Mouse (Mus musculus) midbrain, embryonic 16.5 days (tissue): ENCODE results near the gene Gm11077. TPM values are rescaled to one million over a fixed set of nuclear protein-coding genes. Genes with fewer than 3 reads are reported as not detected.
A peak's percentile ranks its signal among the peaks of the same experiment; 100 is the strongest.

Experiments used
- ATAC-seq: fragments of 200-750 bp; cut with Nextera tagmentation; 2 replicates; pipeline ENCODE4 v1.8.0; 2017; ENCODE audit warnings: moderate TSS enrichment
- H3K27ac ChIP-seq: fragments of 300-500 bp; sonication (generic); 2 replicates; pipeline ENCODE4 v1.5.1; 2014; ENCODE audit warnings: mild to moderate bottlenecking, low read length, mixed read lengths
- H3K27me3 ChIP-seq: fragments of 300-500 bp; sonication (generic); 2 replicates; pipeline ENCODE4 v1.6.1; 2014; ENCODE audit warnings: low read depth, low read length, mixed read lengths; ENCODE audit not compliant: control insufficient read depth, insufficient read depth
- H3K36me3 ChIP-seq: fragments of 300-500 bp; sonication (generic); 2 replicates; pipeline ENCODE4 v1.6.1; 2014; ENCODE audit warnings: mild to moderate bottlenecking, low read length, moderate library complexity, mixed read lengths; ENCODE audit not compliant: control insufficient read depth, insufficient read depth
- H3K4me1 ChIP-seq: fragments of 300-500 bp; sonication (generic); 2 replicates; pipeline ENCODE4 v1.6.1; 2014; ENCODE audit warnings: mild to moderate bottlenecking, low read length, mixed read lengths; ENCODE audit not compliant: control insufficient read depth, insufficient read depth
- H3K4me2 ChIP-seq: fragments of 300-500 bp; sonication (generic); 2 replicates; pipeline ENCODE4 v1.6.1; 2014; ENCODE audit warnings: mild to moderate bottlenecking, low read length, mixed read lengths
- H3K4me3 ChIP-seq: fragments of 300-500 bp; sonication (generic); 2 replicates; pipeline ENCODE4 v1.5.1; 2014; ENCODE audit warnings: low read depth, mild to moderate bottlenecking, low read length, moderate library complexity, mixed read lengths
- H3K9ac ChIP-seq: fragments of 300-500 bp; sonication (generic); 2 replicates; pipeline ENCODE4 v1.6.1; 2014; ENCODE audit warnings: low read depth, low read length, mixed read lengths
- H3K9me3 ChIP-seq: fragments of 300-500 bp; sonication (generic); replicated peaks from 2 replicates; pipeline ENCODE4 v1.6.1; 2014; ENCODE audit warnings: mild to moderate bottlenecking, low read length, mixed read lengths; ENCODE audit not compliant: control insufficient read depth, poor library complexity, severe bottlenecking
- whole genome bisulfite sequencing: fragments of 180-500 bp; shearing (Covaris S2); extraction: QIAGEN DNeasy Blood & Tissue Kit; methylation state at CpG from one replicate; pipeline ENCODE4 v1.1.7; 2014; 5-methylcytosine and 5-hydroxymethylcytosine counted together
- polyA plus RNA-seq: library from polyadenylated mRNA; unstranded; fragments of >200 nt; fragmentation: Nextera tagmentation; extraction: Ambion mirVana; gene quantifications from 2 replicates; pipeline ENCODE4 v1.2.1, GENCODE M21; 2015

The Gm11077 gene
- polyA plus RNA-seq, 1 experiment from 2014 or later = not detected

DNA sequence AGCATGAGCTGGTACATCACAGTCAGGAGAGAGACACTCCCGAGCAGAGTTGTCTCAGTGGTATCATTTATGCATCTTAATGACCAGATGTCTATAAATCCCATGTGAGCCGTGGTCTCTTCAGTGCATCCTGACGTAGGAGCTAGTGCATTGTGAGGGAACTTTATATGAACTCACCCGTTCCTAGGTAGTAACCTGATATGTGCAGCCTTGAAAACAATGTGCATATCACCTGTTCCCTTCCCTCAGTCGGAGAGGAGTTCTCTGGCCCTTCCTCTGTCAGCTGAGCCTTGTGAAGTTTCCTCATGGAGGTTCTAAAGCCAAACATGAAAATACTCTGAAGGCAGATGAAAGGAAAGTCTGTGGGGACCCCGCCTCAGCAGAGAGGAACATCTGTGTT lies 27.8 kb upstream of the Gm11077 start:
- Histone ChIP-seq H3K36me3 (no peaks in the 10 kb centered on the region), H3K27me3 (no peaks in the 10 kb centered on the region), H3K9me3 (0 out of 2 replicates have a peak, but pooled peaks cover 3% of the 10 kb centered on the region), H3K9ac (no peak overlapping the region), H3K27ac (no peak overlapping the region), H3K4me1 (0 out of 2 replicates have a peak, but pooled peaks cover 2% of the 10 kb centered on the region), H3K4me3 (no peak overlapping the region), H3K4me2 (no peak overlapping the region)
- 87% methylated on average over 6 of the region's 6 CpGs for WGBS
- no peak for ATAC-seq

DNA sequence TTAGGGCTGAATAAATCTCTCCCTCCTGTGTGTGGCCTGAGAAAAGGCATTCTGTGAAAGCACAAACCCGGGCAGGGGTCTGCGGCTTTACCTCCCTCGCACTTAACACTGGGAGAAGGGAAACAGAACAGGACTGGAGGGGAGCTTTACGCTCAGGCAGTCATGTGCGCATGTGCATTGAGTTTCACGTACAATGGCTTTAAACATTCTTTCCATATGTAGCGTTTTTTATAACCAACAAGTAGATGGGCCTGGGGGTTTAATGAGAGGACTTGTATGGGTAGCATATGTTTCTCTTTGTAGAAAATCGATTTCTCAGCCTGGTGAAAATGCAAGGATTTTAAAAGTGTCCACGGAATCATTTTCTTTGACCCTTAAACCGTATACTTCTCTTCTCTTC lies 24.0 kb upstream of the Gm11077 start:
- Histone ChIP-seq H3K9ac (no peak overlapping the region), H3K4me2 (no peak overlapping the region), H3K4me3 (no peak overlapping the region), H3K9me3 (0 out of 2 replicates have a peak, but pooled peaks cover 3% of the 10 kb centered on the region), H3K36me3 (no peaks in the 10 kb centered on the region), H3K4me1 (no peaks in the 10 kb centered on the region), H3K27me3 (no peaks in the 10 kb centered on the region), H3K27ac (no peak overlapping the region)
- WGBS = 77% methylated on average over 10 of the region's 10 CpGs
- no peak for ATAC-seq

DNA sequence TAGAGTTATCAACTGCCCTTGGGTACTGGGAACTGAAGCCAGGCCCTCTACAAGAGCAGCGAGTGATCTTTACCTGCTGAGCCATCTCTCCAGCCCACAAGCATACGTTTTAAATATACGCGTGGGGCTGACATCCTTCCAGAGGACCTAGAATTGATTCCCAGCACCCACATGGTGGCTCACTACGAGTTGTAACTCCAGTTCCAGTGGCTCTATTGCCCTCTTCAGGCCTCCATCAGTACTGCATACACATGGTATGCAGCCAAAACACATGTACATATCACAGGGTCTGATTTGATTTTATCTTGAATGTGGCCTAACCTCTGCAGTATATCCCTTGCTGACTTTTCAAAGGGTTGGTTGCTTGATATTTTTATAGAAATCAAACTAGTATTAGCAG lies 23.0 kb upstream of the Gm11077 start:
- no peak overlapping the region for H3K4me2 ChIP-seq
- H3K9ac ChIP-seq = no peak overlapping the region
- no peaks in the 10 kb centered on the region for H3K4me1 ChIP-seq
- no peak overlapping the region for H3K27ac ChIP-seq
- H3K9me3 ChIP-seq = 0 out of 2 replicates have a peak, but pooled peaks cover 3% of the 10 kb centered on the region
- ATAC-seq = no peak
- no peaks in the 10 kb centered on the region for H3K27me3 ChIP-seq
- H3K36me3 ChIP-seq = no peaks in the 10 kb centered on the region
- no peak overlapping the region for H3K4me3 ChIP-seq
- WGBS = 93% methylated on average over 5 of the region's 5 CpGs

DNA sequence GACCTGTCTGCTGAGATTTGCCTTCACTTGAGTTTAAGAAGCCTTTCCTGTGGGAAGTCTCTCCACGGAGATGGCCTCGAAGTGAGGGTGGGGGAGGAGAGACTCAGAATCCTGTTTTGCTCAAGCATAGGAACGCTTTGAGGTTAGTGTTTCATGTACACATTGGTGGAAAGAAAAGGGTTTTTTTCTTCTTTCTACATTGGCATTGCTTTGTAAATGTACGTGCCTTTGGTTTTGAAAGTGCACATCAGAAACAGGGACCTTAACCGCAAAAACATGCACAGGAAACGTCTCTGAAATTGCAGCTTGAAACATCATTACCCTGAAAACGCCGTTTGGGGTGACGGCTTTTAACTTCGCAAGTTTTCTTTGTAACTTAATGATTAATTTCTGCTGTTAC lies 21.0 kb upstream of the Gm11077 start:
- Histone ChIP-seq H3K9me3 (0 out of 2 replicates have a peak, but pooled peaks cover 3% of the 10 kb centered on the region), H3K27me3 (no peaks in the 10 kb centered on the region), H3K4me2 (no peak overlapping the region), H3K27ac (no peak overlapping the region), H3K4me3 (no peak overlapping the region), H3K36me3 (no peaks in the 10 kb centered on the region), H3K9ac (no peak overlapping the region), H3K4me1 (no peaks in the 10 kb centered on the region)
- WGBS = 78% methylated on average over 10 of the region's 10 CpGs
- ATAC-seq = no peak

DNA sequence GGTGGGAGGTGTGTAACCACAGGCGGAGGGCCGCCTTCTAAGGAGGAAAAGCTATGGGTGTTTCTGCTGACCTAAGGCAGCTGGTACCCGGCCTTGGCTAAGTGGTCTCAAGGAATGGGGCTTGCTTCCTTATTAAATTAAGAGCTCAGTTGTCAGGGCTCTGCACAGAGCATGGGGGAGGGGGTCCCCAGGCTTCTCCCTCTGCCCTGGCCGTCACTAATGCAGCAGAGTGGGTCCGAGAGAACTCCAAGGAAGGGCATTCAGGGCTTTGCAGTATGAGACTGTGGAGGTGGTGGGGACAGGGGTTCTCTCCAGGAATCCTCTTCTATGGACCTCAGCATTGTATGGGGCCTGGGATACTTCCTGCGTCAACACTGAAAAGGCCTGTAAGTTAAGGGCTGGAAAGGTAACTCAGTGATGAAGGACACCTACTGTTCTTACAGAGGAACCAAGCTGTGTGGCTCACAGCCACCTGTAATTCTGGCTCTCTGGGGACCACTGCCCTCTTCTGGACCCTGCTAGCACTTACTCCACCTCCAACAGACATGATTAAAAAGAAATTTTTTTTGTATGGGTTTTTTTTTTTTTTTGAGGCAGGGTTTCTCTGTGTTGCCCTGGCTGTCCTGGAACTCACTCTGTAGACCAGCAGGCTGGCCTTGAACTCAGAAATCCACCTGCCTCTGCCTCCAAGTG lies 19.5 kb upstream of the Gm11077 start:
- H3K4me1 ChIP-seq = no peaks in the 10 kb centered on the region
- 49% methylated on average over 6 of the region's 6 CpGs for WGBS
- ATAC-seq = no peak

DNA sequence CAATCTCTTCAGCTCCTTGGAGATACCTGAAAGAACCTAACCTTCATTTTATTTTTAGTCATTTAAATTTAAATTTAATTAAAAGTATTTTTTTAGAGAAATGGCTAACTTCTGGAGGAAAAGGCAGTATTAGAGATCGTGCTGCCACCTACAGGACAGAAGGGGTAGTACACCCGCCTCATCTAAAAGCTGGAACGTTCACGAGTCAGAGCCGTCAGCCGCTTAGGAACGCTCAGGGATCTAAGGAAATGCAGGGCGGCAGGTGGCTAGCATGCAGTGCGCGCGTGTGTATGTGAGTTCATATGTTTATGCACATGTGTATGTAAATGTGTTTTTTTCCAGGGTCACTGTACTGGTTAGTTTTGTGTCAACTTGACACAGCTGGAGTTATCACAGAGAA lies 16.3 kb upstream of the Gm11077 start:
- no peak overlapping the region for H3K9ac ChIP-seq
- H3K36me3 ChIP-seq = no peaks in the 10 kb centered on the region
- no peaks in the 10 kb centered on the region for H3K9me3 ChIP-seq
- H3K27ac ChIP-seq = no peak overlapping the region
- no peak for ATAC-seq
- H3K4me1 ChIP-seq = no peaks in the 10 kb centered on the region
- H3K4me2 ChIP-seq = 0 out of 2 replicates have a peak overlapping the region, but pooled peaks have one; percentile 7
- H3K27me3 ChIP-seq = no peaks in the 10 kb centered on the region; the same call in 1 of the 2 replicates
- 2% methylated on average over 11 of the region's 11 CpGs for WGBS
- no peak overlapping the region for H3K4me3 ChIP-seq

More for the DNA sequence above, 19.5 kb upstream of the Gm11077 start:
- no peak overlapping the region for H3K4me3 ChIP-seq
- H3K9me3 ChIP-seq = 0 out of 2 replicates have a peak, but pooled peaks cover 3% of the 10 kb centered on the region
- H3K4me2 ChIP-seq = no peak overlapping the region
- H3K36me3 ChIP-seq = no peaks in the 10 kb centered on the region
- H3K27ac ChIP-seq = no peak overlapping the region
- no peaks in the 10 kb centered on the region; the same call in 1 of the 2 replicates for H3K27me3 ChIP-seq
- H3K9ac ChIP-seq = no peak overlapping the region

DNA sequence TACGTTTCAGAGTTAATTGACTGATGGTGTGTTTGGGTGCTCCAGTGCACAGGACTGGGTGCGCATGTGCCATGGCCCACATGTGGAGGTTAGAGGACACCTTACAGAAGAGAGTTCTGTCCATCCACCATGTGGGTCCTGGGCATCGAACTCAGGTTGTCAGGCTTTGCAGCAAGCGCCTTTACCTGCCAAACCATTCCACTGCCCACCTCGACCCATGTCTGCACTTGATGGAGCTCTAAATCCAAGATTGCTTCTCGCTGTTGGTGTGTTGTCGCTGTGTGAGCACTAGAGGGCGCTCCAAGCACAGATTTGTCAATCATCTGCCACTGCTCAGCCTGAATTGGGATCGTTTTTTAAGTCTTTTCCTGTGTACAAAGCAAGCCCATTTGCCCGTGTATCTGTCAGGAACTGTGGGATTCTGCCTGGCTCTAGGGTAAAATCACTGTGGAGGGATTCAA lies 14.1 kb upstream of the Gm11077 start:
- 24% methylated on average over 10 of the region's 10 CpGs for WGBS
- no peak overlapping the region for H3K27ac ChIP-seq

DNA sequence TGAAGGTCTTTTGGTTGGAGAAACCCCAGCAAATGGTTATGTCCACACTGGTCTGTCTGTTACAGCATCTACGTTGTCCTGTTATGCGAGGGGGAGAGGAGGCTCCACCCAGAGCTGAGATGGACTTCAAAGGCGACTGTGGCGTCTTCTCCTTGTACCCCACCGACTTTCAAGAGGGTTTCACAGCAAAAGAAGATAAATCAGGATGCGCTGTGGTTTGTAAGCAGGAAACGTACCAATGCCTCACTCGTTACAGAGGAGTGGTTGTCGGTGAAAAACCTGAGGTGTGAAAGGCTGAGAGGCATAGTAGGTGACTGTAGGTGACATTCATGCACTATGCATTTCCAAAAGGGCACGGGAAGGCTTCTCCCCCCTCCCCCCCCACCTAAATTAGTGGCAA lies 7.0 kb upstream of the Gm11077 start:
- no peak overlapping the region for H3K4me3 ChIP-seq
- H3K4me1 ChIP-seq = no peaks in the 10 kb centered on the region
- H3K36me3 ChIP-seq = no peaks in the 10 kb centered on the region
- H3K4me2 ChIP-seq = no peak overlapping the region
- H3K9me3 ChIP-seq = no peaks in the 10 kb centered on the region
- no peak for ATAC-seq
- 82% methylated on average over 10 of the region's 10 CpGs for WGBS
- no peaks in the 10 kb centered on the region for H3K27me3 ChIP-seq
- no peak overlapping the region for H3K9ac ChIP-seq
- H3K27ac ChIP-seq = no peak overlapping the region

More for the DNA sequence above, 14.1 kb upstream of the Gm11077 start:
- Histone ChIP-seq H3K27me3 (no peaks in the 10 kb centered on the region; the same call in 1 of the 2 replicates), H3K4me2 (no peak overlapping the region), H3K4me1 (no peaks in the 10 kb centered on the region), H3K9me3 (no peaks in the 10 kb centered on the region), H3K36me3 (no peaks in the 10 kb centered on the region), H3K9ac (no peak overlapping the region), H3K4me3 (no peak overlapping the region)
- peak; percentile 80 for ATAC-seq

DNA sequence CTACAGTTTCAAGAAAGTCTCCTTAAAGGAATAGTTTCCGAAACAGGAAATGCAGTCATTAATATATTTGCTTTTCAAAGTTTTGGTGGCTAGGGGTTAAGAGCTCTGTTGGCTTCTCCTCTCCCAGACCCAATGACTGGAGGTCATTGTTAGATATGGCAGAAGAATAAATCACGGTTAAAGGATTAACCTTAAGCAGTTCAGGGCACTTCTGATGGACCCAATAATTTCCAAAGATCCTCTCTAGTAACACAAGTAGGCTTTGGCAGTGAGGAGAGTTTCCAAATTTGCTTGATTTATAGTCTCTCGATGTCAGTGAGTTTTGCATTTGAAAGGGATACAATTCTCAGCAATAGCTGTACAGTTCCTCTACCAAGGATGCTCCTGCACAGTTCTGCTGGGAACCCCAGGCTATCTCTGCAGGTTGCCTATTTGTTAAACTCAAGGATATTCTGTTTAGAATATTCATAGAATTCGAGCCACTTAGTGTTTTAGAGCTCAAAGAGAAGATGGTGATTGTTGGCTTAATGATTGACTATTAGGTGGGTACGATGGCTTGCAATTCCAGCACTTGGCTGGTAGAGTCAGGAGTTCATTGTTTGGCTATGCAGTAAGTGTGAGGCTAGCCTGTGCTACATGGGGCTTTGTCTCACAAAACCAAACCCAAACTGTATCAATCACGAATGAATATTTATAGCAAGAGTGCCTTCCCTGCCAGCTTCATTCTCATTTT lies 1.8 kb downstream of the Gm11077 start:
- ATAC-seq = no peak
- 58% methylated on average over 6 of the region's 6 CpGs for WGBS
- no peak overlapping the region for H3K4me3 ChIP-seq
- peaks cover 6% of the 10 kb centered on the region; the same call in 1 of the 2 replicates for H3K4me1 ChIP-seq
- H3K9ac ChIP-seq = no peak overlapping the region
- H3K9me3 ChIP-seq = no peaks in the 10 kb centered on the region
- 0 out of 2 replicates have a peak overlapping the region, but pooled peaks have one; percentile 5 for H3K27ac ChIP-seq
- no peaks in the 10 kb centered on the region for H3K36me3 ChIP-seq
- no peaks in the 10 kb centered on the region for H3K27me3 ChIP-seq
- no peak overlapping the region for H3K4me2 ChIP-seq
